Mouse (Mus musculus): ENCODE results near the gene Golga4. TPM values are rescaled to one million over a fixed set of nuclear protein-coding genes. Genes with fewer than 3 reads are reported as not detected.

Golga4 gene
- 55.1 and 63.6 TPM in 2 replicates for polyA plus RNA-seq (2015; fragmentation: Nextera tagmentation; extraction: Ambion mirVana)

DNA sequence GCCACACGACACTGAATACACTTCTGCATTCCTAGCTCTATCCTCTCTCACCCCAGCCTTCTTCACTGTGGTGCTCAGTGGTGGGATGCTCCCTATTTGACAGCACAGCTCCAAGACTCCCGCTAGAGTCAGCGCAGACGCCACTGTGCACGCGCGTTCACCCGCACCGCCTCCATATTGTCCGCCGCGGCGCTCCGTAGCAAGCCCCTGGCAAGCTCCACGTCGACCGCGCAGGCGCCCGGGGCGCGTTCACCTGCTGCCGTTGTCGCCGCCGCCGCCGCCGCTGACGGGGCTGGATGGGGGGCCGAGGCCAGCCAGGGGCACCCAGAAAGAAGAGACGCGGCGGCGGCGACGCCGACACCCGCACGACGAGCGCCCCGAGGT, at the start of gene Golga4:
TSS of gene Golga4 (plus strand) at position 248 of the 384 bp plus-strand sequence.
- Histone ChIP-seq H3K4me3 (ENCODE audit: low read length) (peak within 1 kb of the TSS; percentile 96), H3K36me3 (ENCODE audit: insufficient read depth, low read length) (no peaks in the 10 kb centered on the region), H3K9me3 (ENCODE audit: low read length) (no peaks in the 10 kb centered on the region), H3K9ac (replicated peaks; ENCODE audit: low read length) (peak within 1 kb of the TSS; percentile 95), H3K4me1 (ENCODE audit: insufficient read depth, low read length) (peaks cover 38% of the 10 kb centered on the region), H3K27ac (ENCODE audit: low read length) (peak within 1 kb of the TSS; percentile 86), H3K4me2 (replicated peaks; ENCODE audit: low read depth, low read length) (peak within 1 kb of the TSS; percentile 91), H3K27me3 (ENCODE audit: insufficient read depth, low read length) (no peaks in the 10 kb centered on the region)
- peak; percentile 84 for ATAC-seq (ENCODE audit: low FRiP score, low TSS enrichment)
- WGBS = under 1% methylated on average over 43 of the region's 43 CpGs

- Histone ChIP-seq H3K36me3 (ENCODE audit: insufficient read depth, low read length) (no peaks in the 10 kb centered on the region), H3K4me2 (replicated peaks; ENCODE audit: low read depth, low read length) (no peak overlapping the region), H3K4me3 (ENCODE audit: low read length) (no peak overlapping the region), H3K4me1 (ENCODE audit: insufficient read depth, low read length) (no peaks in the 10 kb centered on the region), H3K27me3 (ENCODE audit: insufficient read depth, low read length) (peaks cover 2% of the 10 kb centered on the region; the same call in 1 of the 2 replicates), H3K9ac (replicated peaks; ENCODE audit: low read length) (no peak overlapping the region), H3K27ac (ENCODE audit: low read length) (no peak overlapping the region), H3K9me3 (ENCODE audit: low read length) (no peaks in the 10 kb centered on the region)
- 39% methylated on average over 6 of the region's 6 CpGs for WGBS
- ATAC-seq (ENCODE audit: low FRiP score, low TSS enrichment) = no peak
Measured at GRCm38 (mm10) chr9:118456405-118456804, 49.7 kb upstream of the Golga4 start.

DNA sequence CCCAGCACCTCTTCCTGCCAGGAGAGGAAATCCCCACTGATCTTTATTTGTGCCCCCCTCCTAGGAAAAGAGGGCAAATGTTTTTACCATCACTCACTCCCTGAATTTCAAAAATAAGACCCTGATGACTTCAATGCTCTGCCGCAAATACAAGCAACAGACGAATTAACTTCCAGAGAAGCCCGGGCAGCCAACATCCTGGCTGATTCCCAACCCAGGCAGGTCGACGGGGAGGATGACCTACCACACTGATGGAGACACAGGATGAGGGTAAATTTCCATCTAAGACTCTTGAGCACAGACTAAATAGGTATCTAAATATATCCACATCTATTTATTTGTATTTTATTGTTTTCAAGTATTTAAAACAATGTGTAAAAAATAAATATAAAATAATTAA, 48.0 kb upstream of the Golga4 start:
- Histone ChIP-seq H3K36me3 (ENCODE audit: insufficient read depth, low read length) (no peaks in the 10 kb centered on the region), H3K4me1 (ENCODE audit: insufficient read depth, low read length) (no peaks in the 10 kb centered on the region), H3K9me3 (ENCODE audit: low read length) (no peaks in the 10 kb centered on the region), H3K27ac (ENCODE audit: low read length) (no peak overlapping the region), H3K4me2 (replicated peaks; ENCODE audit: low read depth, low read length) (no peak overlapping the region), H3K4me3 (ENCODE audit: low read length) (no peak overlapping the region), H3K27me3 (ENCODE audit: insufficient read depth, low read length) (0 out of 2 replicates have a peak, but pooled peaks cover 2% of the 10 kb centered on the region), H3K9ac (replicated peaks; ENCODE audit: low read length) (no peak overlapping the region)
- WGBS = 8% methylated on average over 5 of the region's 5 CpGs
- ATAC-seq (ENCODE audit: low FRiP score, low TSS enrichment) = no peak

DNA sequence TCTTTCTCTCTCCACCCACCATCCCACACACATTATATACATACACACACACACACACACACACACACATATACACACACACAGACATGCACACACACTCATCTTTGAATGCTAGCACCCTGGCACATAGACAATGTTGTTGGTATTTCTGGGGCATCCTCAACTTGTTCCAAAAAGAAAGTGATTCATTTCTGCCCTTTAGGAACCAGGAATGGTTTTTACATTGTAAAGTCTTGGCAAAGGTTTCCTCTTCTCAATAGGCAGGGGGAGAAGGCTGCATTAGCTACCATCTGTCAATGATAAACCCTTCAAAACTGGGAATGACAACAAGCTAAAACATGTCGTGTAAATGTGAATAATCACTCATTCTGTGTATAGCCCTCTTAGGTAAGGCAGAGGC, 42.0 kb upstream of the Golga4 start:
- H3K4me1 ChIP-seq (ENCODE audit: insufficient read depth, low read length) = 0 out of 2 replicates have a peak, but pooled peaks cover 3% of the 10 kb centered on the region
- H3K9ac ChIP-seq (replicated peaks; ENCODE audit: low read length) = no peak overlapping the region
- peaks cover 31% of the 10 kb centered on the region for H3K27me3 ChIP-seq (ENCODE audit: insufficient read depth, low read length)
- H3K4me2 ChIP-seq (replicated peaks; ENCODE audit: low read depth, low read length) = no peak overlapping the region
- no peak overlapping the region for H3K27ac ChIP-seq (ENCODE audit: low read length)
- 72% methylated on average over 1 of the region's 1 CpGs for WGBS
- no peak overlapping the region for H3K4me3 ChIP-seq (ENCODE audit: low read length)
- no peaks in the 10 kb centered on the region for H3K9me3 ChIP-seq (ENCODE audit: low read length)
- H3K36me3 ChIP-seq (ENCODE audit: insufficient read depth, low read length) = no peaks in the 10 kb centered on the region
- no peak for ATAC-seq (ENCODE audit: low FRiP score, low TSS enrichment)

DNA sequence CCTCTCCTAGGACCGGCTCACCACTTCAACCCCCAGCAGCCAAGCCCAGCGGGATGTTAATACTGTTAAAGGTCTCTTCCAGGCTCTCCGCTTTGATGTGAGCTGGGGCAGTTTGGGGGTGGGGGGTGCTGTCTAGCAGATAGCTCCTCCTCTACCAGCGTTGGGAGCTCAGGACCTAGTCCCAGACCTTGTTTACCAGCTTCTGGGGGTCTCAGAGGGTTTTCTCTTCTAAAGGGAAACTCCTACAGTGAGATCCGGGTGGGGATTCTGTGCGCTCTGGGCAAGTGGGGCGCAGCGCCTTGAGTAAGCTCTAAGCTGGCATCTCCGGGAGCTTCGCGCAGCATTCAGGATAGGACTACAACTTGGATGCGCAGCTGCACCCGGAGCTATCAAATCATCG, 37.8 kb upstream of the Golga4 start:
- peaks cover 73% of the 10 kb centered on the region for H3K27me3 ChIP-seq (ENCODE audit: insufficient read depth, low read length)
- H3K36me3 ChIP-seq (ENCODE audit: insufficient read depth, low read length) = no peaks in the 10 kb centered on the region
- WGBS = 2% methylated on average over 14 of the region's 14 CpGs
- no peak overlapping the region for H3K9ac ChIP-seq (replicated peaks; ENCODE audit: low read length)
- H3K4me2 ChIP-seq (replicated peaks; ENCODE audit: low read depth, low read length) = no peak overlapping the region
- H3K9me3 ChIP-seq (ENCODE audit: low read length) = no peaks in the 10 kb centered on the region
- H3K27ac ChIP-seq (ENCODE audit: low read length) = no peak overlapping the region
- no peak for ATAC-seq (ENCODE audit: low FRiP score, low TSS enrichment)
- H3K4me3 ChIP-seq (ENCODE audit: low read length) = no peak overlapping the region
- H3K4me1 ChIP-seq (ENCODE audit: insufficient read depth, low read length) = 0 out of 2 replicates have a peak, but pooled peaks cover 8% of the 10 kb centered on the region

- peaks cover 74% of the 10 kb centered on the region for H3K27me3 ChIP-seq (ENCODE audit: insufficient read depth, low read length)
- no peak overlapping the region for H3K27ac ChIP-seq (ENCODE audit: low read length)
- H3K4me2 ChIP-seq (replicated peaks; ENCODE audit: low read depth, low read length) = no peak overlapping the region
- H3K4me1 ChIP-seq (ENCODE audit: insufficient read depth, low read length) = 0 out of 2 replicates have a peak, but pooled peaks cover 8% of the 10 kb centered on the region
- no peaks in the 10 kb centered on the region for H3K9me3 ChIP-seq (ENCODE audit: low read length)
- H3K9ac ChIP-seq (replicated peaks; ENCODE audit: low read length) = no peak overlapping the region
- no peak overlapping the region for H3K4me3 ChIP-seq (ENCODE audit: low read length)
- no peaks in the 10 kb centered on the region for H3K36me3 ChIP-seq (ENCODE audit: insufficient read depth, low read length)
- WGBS = 6% methylated on average over 16 of the region's 16 CpGs
- peak; percentile 27; the same call in 1 of the 2 replicates for ATAC-seq (ENCODE audit: low FRiP score, low TSS enrichment)
Measured at GRCm38 (mm10) chr9:118469272-118469671, 36.8 kb upstream of the Golga4 start.

GRCm38 (mm10) chr9:118471296-118471695, 34.8 kb upstream of the Golga4 start:
- peaks cover 82% of the 10 kb centered on the region for H3K27me3 ChIP-seq (ENCODE audit: insufficient read depth, low read length)
- H3K4me3 ChIP-seq (ENCODE audit: low read length) = no peak overlapping the region
- ATAC-seq (ENCODE audit: low FRiP score, low TSS enrichment) = no peak

DNA sequence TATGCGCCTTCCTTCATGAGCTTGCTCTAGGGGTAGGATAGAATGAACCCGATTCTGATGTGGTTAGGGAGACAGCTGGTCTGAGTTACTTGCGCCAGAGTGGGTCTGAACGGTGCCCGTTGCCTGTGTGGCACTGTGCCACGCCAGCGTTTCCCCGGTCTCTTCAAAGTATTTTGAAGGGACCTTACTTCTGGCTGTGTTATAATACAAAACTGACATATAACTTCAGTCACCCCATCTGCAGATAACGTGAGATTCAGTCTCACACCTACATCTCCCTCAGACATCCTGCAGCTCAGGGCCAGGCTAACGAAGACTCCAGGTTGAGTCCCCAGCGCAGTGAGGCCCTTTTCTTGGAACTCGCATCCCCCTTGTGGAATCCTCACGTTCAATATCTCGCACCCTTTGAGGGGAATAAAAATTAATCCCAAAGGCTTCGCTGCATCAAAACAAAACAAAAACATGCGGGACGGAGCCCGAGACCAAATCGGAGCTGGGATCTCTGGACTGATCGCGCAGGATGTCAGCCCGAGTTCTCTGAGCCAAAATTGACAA, 29.8 kb upstream of the Golga4 start:
- 1% methylated on average over 22 of the region's 22 CpGs for WGBS
- H3K4me2 ChIP-seq (replicated peaks; ENCODE audit: low read depth, low read length) = peak overlapping the region; percentile 74; the same call in 1 of the 2 replicates
- H3K4me3 ChIP-seq (ENCODE audit: low read length) = peak overlapping the region; percentile 50

More at GRCm38 (mm10) chr9:118471296-118471695, 34.8 kb upstream of the Golga4 start:
- Histone ChIP-seq H3K27ac (ENCODE audit: low read length) (no peak overlapping the region), H3K9me3 (ENCODE audit: low read length) (no peaks in the 10 kb centered on the region), H3K4me1 (ENCODE audit: insufficient read depth, low read length) (0 out of 2 replicates have a peak, but pooled peaks cover 8% of the 10 kb centered on the region), H3K9ac (replicated peaks; ENCODE audit: low read length) (no peak overlapping the region), H3K4me2 (replicated peaks; ENCODE audit: low read depth, low read length) (no peak overlapping the region), H3K36me3 (ENCODE audit: insufficient read depth, low read length) (no peaks in the 10 kb centered on the region)
- WGBS = 14% methylated on average over 3 of the region's 3 CpGs

DNA sequence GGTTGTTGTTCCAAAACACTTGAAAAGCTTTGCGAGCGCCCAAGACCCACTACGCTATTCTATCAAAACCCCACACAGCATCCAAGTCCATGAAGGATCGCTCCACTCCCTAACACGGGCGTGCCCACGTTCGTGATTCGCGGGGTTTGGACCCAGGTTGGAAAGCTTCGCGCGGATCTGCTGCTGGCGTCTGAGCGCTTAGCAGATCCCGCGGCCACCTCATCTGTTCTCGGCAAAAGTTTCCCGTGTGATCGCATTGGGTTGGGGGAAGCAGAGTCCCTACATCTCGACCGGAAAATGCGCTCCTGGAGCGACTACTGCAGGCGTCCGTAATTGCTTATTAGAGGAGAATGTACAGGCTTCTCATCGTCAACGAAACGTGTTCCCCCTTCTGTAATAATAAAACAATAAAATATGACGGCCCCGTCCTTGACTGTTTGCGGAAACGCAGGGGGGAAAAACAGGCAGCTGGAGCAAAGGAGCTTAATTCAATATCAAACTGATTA, 29.2 kb upstream of the Golga4 start:
- Histone ChIP-seq H3K27me3 (ENCODE audit: insufficient read depth, low read length) (peaks cover 88% of the 10 kb centered on the region), H3K4me2 (replicated peaks; ENCODE audit: low read depth, low read length) (peak overlapping the region; percentile 74), H3K9ac (replicated peaks; ENCODE audit: low read length) (no peak overlapping the region), H3K27ac (ENCODE audit: low read length) (no peak overlapping the region), H3K4me1 (ENCODE audit: insufficient read depth, low read length) (peaks cover 27% of the 10 kb centered on the region), H3K4me3 (ENCODE audit: low read length) (peak overlapping the region; percentile 50), H3K36me3 (ENCODE audit: insufficient read depth, low read length) (no peaks in the 10 kb centered on the region), H3K9me3 (ENCODE audit: low read length) (no peaks in the 10 kb centered on the region)
- WGBS = under 1% methylated on average over 33 of the region's 33 CpGs
- ATAC-seq (ENCODE audit: low FRiP score, low TSS enrichment) = no peak

More for the DNA sequence above, 29.8 kb upstream of the Golga4 start:
- Histone ChIP-seq H3K9me3 (ENCODE audit: low read length) (no peaks in the 10 kb centered on the region), H3K4me1 (ENCODE audit: insufficient read depth, low read length) (peaks cover 27% of the 10 kb centered on the region), H3K27me3 (ENCODE audit: insufficient read depth, low read length) (peaks cover 88% of the 10 kb centered on the region), H3K36me3 (ENCODE audit: insufficient read depth, low read length) (no peaks in the 10 kb centered on the region), H3K27ac (ENCODE audit: low read length) (no peak overlapping the region), H3K9ac (replicated peaks; ENCODE audit: low read length) (no peak overlapping the region)
- no peak for ATAC-seq (ENCODE audit: low FRiP score, low TSS enrichment)

- H3K36me3 ChIP-seq (ENCODE audit: insufficient read depth, low read length) = no peaks in the 10 kb centered on the region
- H3K4me2 ChIP-seq (replicated peaks; ENCODE audit: low read depth, low read length) = peak overlapping the region; percentile 74
- under 1% methylated on average over 31 of the region's 31 CpGs for WGBS
- no peak overlapping the region for H3K9ac ChIP-seq (replicated peaks; ENCODE audit: low read length)
- no peak overlapping the region for H3K27ac ChIP-seq (ENCODE audit: low read length)
- H3K4me1 ChIP-seq (ENCODE audit: insufficient read depth, low read length) = peaks cover 27% of the 10 kb centered on the region
- H3K9me3 ChIP-seq (ENCODE audit: low read length) = no peaks in the 10 kb centered on the region
- peaks cover 88% of the 10 kb centered on the region for H3K27me3 ChIP-seq (ENCODE audit: insufficient read depth, low read length)
- H3K4me3 ChIP-seq (ENCODE audit: low read length) = peak overlapping the region; percentile 50
- ATAC-seq (ENCODE audit: low FRiP score, low TSS enrichment) = no peak
Measured at GRCm38 (mm10) chr9:118477281-118477931, 28.7 kb upstream of the Golga4 start.

Data from kidney, embryonic 16.5 days (tissue).